Mouse (Mus musculus): ENCODE results near the gene Rusc2. TPM values are rescaled to one million over a fixed set of nuclear protein-coding genes. Genes with fewer than 3 reads are reported as not detected.

Gene Rusc2
- polyA plus RNA-seq, 1 experiment, result not detected

DNA sequence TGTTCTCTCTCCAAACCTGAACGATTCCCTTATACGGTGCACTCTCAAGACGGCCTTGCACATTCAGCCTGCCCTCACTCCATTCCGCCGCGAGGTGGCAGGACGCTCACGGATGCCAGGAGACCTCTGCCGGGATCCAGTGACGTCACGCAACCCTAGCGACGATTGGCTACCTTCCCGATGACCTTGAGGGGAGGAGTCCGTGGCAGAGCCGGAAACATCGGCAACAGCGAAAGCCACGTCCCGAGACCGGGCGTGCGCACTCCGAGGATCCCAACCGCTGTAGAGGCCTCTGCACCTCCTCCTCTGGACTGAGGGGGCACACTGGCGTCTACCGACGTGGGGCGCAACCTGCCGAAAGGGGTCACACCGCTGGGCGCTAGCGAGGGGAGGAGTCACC is 60.3 kb downstream of the Rusc2 start:
- Histone ChIP-seq H3K27ac (ENCODE audit: insufficient read depth, low read depth, low read length) (peak overlapping the region; percentile 96), H3K4me3 (ENCODE audit: insufficient read depth, low read depth, low read length) (peak overlapping the region; percentile 79), H3K4me1 (ENCODE audit: control insufficient read depth, insufficient read depth, low read length) (peaks cover 18% of the 10 kb centered on the region)
- under 1% methylated on average over 33 of the region's 33 CpGs for WGBS
- TF ChIP-seq POLR2A (IDR thresholded peaks at IDR 0.05; ENCODE audit: insufficient read depth, low read depth, low read length) (peak; percentile 88), CTCF (IDR thresholded peaks at IDR 0.05; ENCODE audit: insufficient read depth, low read depth, low read length) (peak; percentile 92)

GRCm38 (mm10) chr4:43442456-43443361 is 60.9 kb downstream of the Rusc2 start:
- H3K4me1 ChIP-seq (ENCODE audit: control insufficient read depth, insufficient read depth, low read length), result peaks cover 22% of the 10 kb centered on the region
- TF ChIP-seq POLR2A (IDR thresholded peaks at IDR 0.05; ENCODE audit: insufficient read depth, low read depth, low read length), result no peak; the same call in 1 of the 2 replicates
- TF ChIP-seq CTCF (IDR thresholded peaks at IDR 0.05; ENCODE audit: insufficient read depth, low read depth, low read length), result no peak
- 3% methylated on average over 86 of the region's 88 CpGs for WGBS

GRCm38 (mm10) chr4:43443511-43443910 is 61.7 kb downstream of the Rusc2 start:
- TF ChIP-seq CTCF (IDR thresholded peaks at IDR 0.05; ENCODE audit: insufficient read depth, low read depth, low read length) (no peak), POLR2A (IDR thresholded peaks at IDR 0.05; ENCODE audit: insufficient read depth, low read depth, low read length) (peak; percentile 25; the same call in 1 of the 2 replicates)

More at GRCm38 (mm10) chr4:43442456-43443361, 60.9 kb downstream of the Rusc2 start:
- Histone ChIP-seq H3K4me3 (ENCODE audit: insufficient read depth, low read depth, low read length) (peak overlapping the region; percentile 79), H3K27ac (ENCODE audit: insufficient read depth, low read depth, low read length) (peak overlapping the region; percentile 96)

DNA sequence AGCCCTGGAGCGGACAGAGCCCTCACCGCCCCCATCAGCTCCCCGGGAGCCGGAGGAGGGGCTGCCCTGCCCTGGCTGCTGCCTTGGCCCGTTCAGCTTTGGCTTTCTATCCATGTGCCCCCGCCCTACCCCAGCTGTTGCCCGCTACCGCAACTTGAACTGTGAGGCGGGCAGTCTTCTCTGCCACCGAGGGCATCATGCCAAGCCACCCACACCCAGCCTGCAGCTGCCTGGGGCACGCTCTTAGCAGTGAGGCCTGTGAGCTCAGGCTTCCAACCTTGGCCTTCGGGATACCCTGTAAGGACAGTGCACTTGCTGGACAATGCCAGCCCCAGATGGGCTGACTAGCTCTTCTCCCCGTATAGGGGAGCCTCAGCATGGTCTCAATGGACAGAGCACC is 65.5 kb downstream of the Rusc2 start:
- 41% methylated on average over 13 of the region's 13 CpGs for WGBS
- no peak overlapping the region for H3K27ac ChIP-seq (ENCODE audit: insufficient read depth, low read depth, low read length)
- H3K4me3 ChIP-seq (ENCODE audit: insufficient read depth, low read depth, low read length), result no peak overlapping the region
- peaks cover 24% of the 10 kb centered on the region for H3K4me1 ChIP-seq (ENCODE audit: control insufficient read depth, insufficient read depth, low read length)
- TF ChIP-seq CTCF (IDR thresholded peaks at IDR 0.05; ENCODE audit: insufficient read depth, low read depth, low read length) (no peak), POLR2A (IDR thresholded peaks at IDR 0.05; ENCODE audit: insufficient read depth, low read depth, low read length) (no peak)

More at GRCm38 (mm10) chr4:43443511-43443910, 61.7 kb downstream of the Rusc2 start:
- H3K4me3 ChIP-seq (ENCODE audit: insufficient read depth, low read depth, low read length), result peak overlapping the region; percentile 79
- peaks cover 22% of the 10 kb centered on the region for H3K4me1 ChIP-seq (ENCODE audit: control insufficient read depth, insufficient read depth, low read length)
- no peak overlapping the region for H3K27ac ChIP-seq (ENCODE audit: insufficient read depth, low read depth, low read length)
- WGBS, result under 1% methylated on average over 28 of the region's 28 CpGs

GRCm38 (mm10) chr4:43448554-43448953 is 66.8 kb downstream of the Rusc2 start:
- peaks cover 33% of the 10 kb centered on the region for H3K4me1 ChIP-seq (ENCODE audit: control insufficient read depth, insufficient read depth, low read length)
- 85% methylated on average over 3 of the region's 3 CpGs for WGBS
- TF ChIP-seq CTCF (IDR thresholded peaks at IDR 0.05; ENCODE audit: insufficient read depth, low read depth, low read length), result no peak
- no peak for TF ChIP-seq POLR2A (IDR thresholded peaks at IDR 0.05; ENCODE audit: insufficient read depth, low read depth, low read length)
- no peak overlapping the region for H3K4me3 ChIP-seq (ENCODE audit: insufficient read depth, low read depth, low read length)
- H3K27ac ChIP-seq (ENCODE audit: insufficient read depth, low read depth, low read length), result no peak overlapping the region

GRCm38 (mm10) chr4:43452315-43452714 is 70.5 kb downstream of the Rusc2 start:
- Histone ChIP-seq H3K27ac (ENCODE audit: insufficient read depth, low read depth, low read length) (no peak overlapping the region), H3K4me3 (ENCODE audit: insufficient read depth, low read depth, low read length) (no peak overlapping the region), H3K4me1 (ENCODE audit: control insufficient read depth, insufficient read depth, low read length) (peaks cover 26% of the 10 kb centered on the region)
- TF ChIP-seq CTCF (IDR thresholded peaks at IDR 0.05; ENCODE audit: insufficient read depth, low read depth, low read length), result no peak
- TF ChIP-seq POLR2A (IDR thresholded peaks at IDR 0.05; ENCODE audit: insufficient read depth, low read depth, low read length), result no peak
- 51% methylated on average over 11 of the region's 11 CpGs for whole genome bisulfite sequencing

GRCm38 (mm10) chr4:43453413-43453812 is 71.6 kb downstream of the Rusc2 start:
- H3K4me1 ChIP-seq (ENCODE audit: control insufficient read depth, insufficient read depth, low read length), result peaks cover 25% of the 10 kb centered on the region
- H3K4me3 ChIP-seq (ENCODE audit: insufficient read depth, low read depth, low read length), result peak overlapping the region; percentile 24; the same call in 1 of the 2 replicates
- 3% methylated on average over 18 of the region's 18 CpGs for WGBS
- no peak for TF ChIP-seq CTCF (IDR thresholded peaks at IDR 0.05; ENCODE audit: insufficient read depth, low read depth, low read length)
- no peak for TF ChIP-seq POLR2A (IDR thresholded peaks at IDR 0.05; ENCODE audit: insufficient read depth, low read depth, low read length)
- no peak overlapping the region for H3K27ac ChIP-seq (ENCODE audit: insufficient read depth, low read depth, low read length)

- 47% methylated on average over 20 of the region's 20 CpGs for WGBS
- peaks cover 25% of the 10 kb centered on the region for H3K4me1 ChIP-seq (ENCODE audit: control insufficient read depth, insufficient read depth, low read length)
- H3K27ac ChIP-seq (ENCODE audit: insufficient read depth, low read depth, low read length), result no peak within 1 kb of the TSS
- TF ChIP-seq POLR2A (IDR thresholded peaks at IDR 0.05; ENCODE audit: insufficient read depth, low read depth, low read length), result no peak
- no peak for TF ChIP-seq CTCF (IDR thresholded peaks at IDR 0.05; ENCODE audit: insufficient read depth, low read depth, low read length)
- H3K4me3 ChIP-seq (ENCODE audit: insufficient read depth, low read depth, low read length), result peak within 1 kb of the TSS; percentile 24; the same call in 1 of the 2 replicates
Measured at GRCm38 (mm10) chr4:43454041-43454836, 72.5 kb downstream of the Rusc2 start, which contains the start of gene Cd72. Gene Cd72, minus strand, starts transcription at chr4:43454628.

Data from olfactory bulb, adult 2 months (tissue).